Mouse (Mus musculus) erythroblast, embryonic 14.5 days (primary cell): Measurements from ENCODE around the gene Fam126a.

Experiments
- GATA1 ChIP-seq: IDR thresholded peaks from 2 replicates; pipeline ENCODE4 v1.6.1; 2012; ENCODE audit warnings: low read length, inconsistent platforms, mixed read lengths
- TAL1 ChIP-seq: IDR thresholded peaks from 3 replicates; pipeline ENCODE4 v1.6.1; 2012; ENCODE audit warnings: low read length, inconsistent platforms, mixed read lengths

DNA sequence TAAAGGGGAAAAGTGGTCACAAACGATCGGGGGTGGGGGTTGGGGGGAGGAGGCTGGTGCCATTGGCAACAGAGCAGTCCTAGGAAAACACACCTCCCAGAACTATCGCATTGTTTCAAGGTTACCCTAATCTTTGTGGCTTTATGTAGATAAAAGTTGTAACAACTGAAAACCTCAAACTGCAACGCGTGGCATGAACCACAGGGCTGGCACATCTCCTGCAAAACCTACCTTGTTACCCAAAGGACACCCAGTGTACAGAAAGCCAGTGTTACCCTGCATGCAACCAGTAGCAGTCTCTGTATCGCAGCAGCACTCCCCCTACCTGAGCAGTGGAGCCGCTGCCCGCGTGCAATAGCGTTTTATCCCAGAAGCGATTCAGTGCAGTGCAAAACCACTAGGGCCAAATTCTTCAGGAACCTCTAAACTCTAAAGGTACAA is 1.1 kb downstream of the Fam126a start:
- TF ChIP-seq GATA1 (no peak), TAL1 (no peak)
